Mouse (Mus musculus) embryonic stem cell, embryonic (primary cell): ENCODE measurements around the gene Ugt2a2.
"Not testable (repeated sequence)": the region's sequence is repeated elsewhere in the genome, so short reads cannot be mapped to it uniquely, and the experiment has no call there.

ENCODE experiments used
- CTCF ChIA-PET, 4 experiments: fragments of 300-600 bp in 2 of 4; fragments of 350-600 bp in 2 of 4; sonication (Branson Sonifier 250); formaldehyde crosslinking; loops; one replicate each; lab custom pipeline; 2022; ENCODE audit warnings: inconsistent platforms in 2 of 4; lab: Charles Lee
- POLR2A ChIA-PET, 4 experiments: fragments of 300-600 bp in 2 of 4; fragments of 350-600 bp in 2 of 4; sonication (Branson Sonifier 250); formaldehyde crosslinking; loops; one replicate each; lab custom pipeline; 2022; ENCODE audit warnings: antibody characterized with exemption in 4 of 4, inconsistent platforms in 1 of 4; lab: Charles Lee

Ugt2a2 gene

GRCm38 (mm10) chr5:87482160-87482559, at the start of gene Ugt2a2:
Gene Ugt2a2 (minus strand): TSS chr5:87482260.
- POLR2A ChIA-PET = no interaction called here
- CTCF ChIA-PET = no interaction called here

GRCm38 (mm10) chr5:87523561-87523960, 41.5 kb upstream of the Ugt2a2 start:
- CTCF ChIA-PET, POLR2A ChIA-PET: not testable (repeated sequence)

- ChIA-PET CTCF (no interaction called here), POLR2A (no interaction called here)
Observed at GRCm38 (mm10) chr5:87505776-87506458, 23.9 kb upstream of the Ugt2a2 start.

- CTCF ChIA-PET = no interaction called here
- POLR2A ChIA-PET = no interaction called here
Observed at GRCm38 (mm10) chr5:87502687-87503086, 20.6 kb upstream of the Ugt2a2 start.

GRCm38 (mm10) chr5:87499341-87499740, 17.3 kb upstream of the Ugt2a2 start:
- ChIA-PET CTCF (no interaction called here), POLR2A (no interaction called here)

GRCm38 (mm10) chr5:87498936-87499335, 16.9 kb upstream of the Ugt2a2 start:
- ChIA-PET POLR2A (no interaction called here), CTCF (no interaction called here)

GRCm38 (mm10) chr5:87490771-87491170, 8.7 kb upstream of the Ugt2a2 start, which contains the start of gene Ugt2a1:
Gene Ugt2a1 (minus strand): TSS chr5:87490871.
- ChIA-PET POLR2A (no interaction called here), CTCF (no interaction called here)

GRCm38 (mm10) chr5:87486706-87487105, 4.6 kb upstream of the Ugt2a2 start, which contains the start of gene Gm43638:
Gene Gm43638 (minus strand): TSS chr5:87486806.
- POLR2A ChIA-PET, CTCF ChIA-PET: not testable (repeated sequence)

GRCm38 (mm10) chr5:87458810-87459209, 23.2 kb downstream of the Ugt2a2 start:
- POLR2A ChIA-PET = no interaction called here
- CTCF ChIA-PET = no interaction called here

- CTCF ChIA-PET = no interaction called here
- POLR2A ChIA-PET = no interaction called here
Observed at GRCm38 (mm10) chr5:87457701-87458100, 24.4 kb downstream of the Ugt2a2 start.

- ChIA-PET CTCF (no interaction called here), POLR2A (no interaction called here)
Observed at GRCm38 (mm10) chr5:87456216-87456850, 25.7 kb downstream of the Ugt2a2 start.

- ChIA-PET POLR2A (no interaction called here), CTCF (no interaction called here)
Observed at GRCm38 (mm10) chr5:87455519-87455918, 26.5 kb downstream of the Ugt2a2 start.

- POLR2A ChIA-PET, CTCF ChIA-PET: not testable (repeated sequence)
Observed at GRCm38 (mm10) chr5:87452514-87452913, 29.5 kb downstream of the Ugt2a2 start.

- POLR2A ChIA-PET = no interaction called here
- CTCF ChIA-PET = interaction anchor here in 1 of 4 experiments (0.6 kb wide), 1 partner anchor 1253 kb away, joined by 3 read pairs; no protein-coding TSS in a partner anchor
Observed at GRCm38 (mm10) chr5:87436264-87436663, 45.8 kb downstream of the Ugt2a2 start.

- CTCF ChIA-PET = no interaction called here
- POLR2A ChIA-PET = no interaction called here
Observed at GRCm38 (mm10) chr5:87425676-87426075, 56.4 kb downstream of the Ugt2a2 start.

- POLR2A ChIA-PET, CTCF ChIA-PET: not testable (repeated sequence)
Observed at GRCm38 (mm10) chr5:87424041-87424440, 58.0 kb downstream of the Ugt2a2 start, which contains the start of gene Ugt2b38. Gene Ugt2b38 (minus strand): TSS chr5:87424203.
